Mouse (Mus musculus): ENCODE measurements around the gene Arv1.

GRCm38 (mm10) chr8:124758544-124758943 is 36.6 kb downstream of the Arv1 start:
- peak; percentile 67 for TF ChIP-seq CTCF (IDR thresholded peaks at IDR 0.05)
- no peak for TF ChIP-seq EP300 (IDR thresholded peaks at IDR 0.05)
